ENCODE assay signal across 7 mouse cellular contexts in genomic region chr11:115536038-115536681, GRCm38 (mm10). TPM values are rescaled to one million over a fixed set of nuclear protein-coding genes. Genes with fewer than 3 reads are reported as not detected.
DNase-seq lines count a peak whose midpoint lies in the region; ATAC-seq lines count a peak whose summit lies in the region.

Gene Sumo2, minus strand, starts transcription at chr11:115536276.

- DNase-seq in adrenal gland, adult 2 months: peak; percentile 99
- DNase-seq in embryo, embryonic 11.5 days (ENCODE audit: low read depth, low spot score): peak; percentile 97
- peak; percentile 97 to 99 for DNase-seq in gastrocnemius, postnatal 36 days
- DNase-seq in left cerebral cortex, postnatal 25 days (ENCODE audit: low spot score in 2 of 2): peak; percentile 97 to 98
- peak; percentile 98 for DNase-seq in midbrain, embryonic 10.5 days (ENCODE audit: low spot score)
- DNase-seq in right cerebral cortex, postnatal 4 days: peak; percentile 99

- intact Hi-C loops in gastrocnemius, postnatal 36 days (cut with DNase I): no loop called here
- intact Hi-C loops in left cerebral cortex, postnatal 25 days (cut with DNase I): loop anchor here (5.0 kb wide), 1 partner anchor 44 kb away; the partner anchor contains the start of gene Nt5c

- H3K4me2 ChIP-seq in intestine, embryonic 15.5 days (replicated peaks): peak within 1 kb of the TSS; percentile 68

- H3K9me3 ChIP-seq in intestine, embryonic 15.5 days: no peaks in the 10 kb centered on the region
- no peaks in the 10 kb centered on the region for H3K9me3 ChIP-seq in midbrain, embryonic 10.5 days (replicated peaks)

- peak within 1 kb of the TSS; percentile 94 for H3K4me3 ChIP-seq in intestine, embryonic 15.5 days (replicated peaks)
- peak within 1 kb of the TSS; percentile 72 for H3K4me3 ChIP-seq in midbrain, embryonic 10.5 days

- ATAC-seq in intestine, embryonic 15.5 days: peak; percentile 96

- no peaks in the 10 kb centered on the region for H3K27me3 ChIP-seq in intestine, embryonic 15.5 days (replicated peaks)
- no peaks in the 10 kb centered on the region for H3K27me3 ChIP-seq in midbrain, embryonic 10.5 days (ENCODE audit: low read depth, poor library complexity, severe bottlenecking)

- H3K36me3 ChIP-seq in intestine, embryonic 15.5 days: peaks cover 17% of the 10 kb centered on the region
- H3K36me3 ChIP-seq in midbrain, embryonic 10.5 days: peaks cover 36% of the 10 kb centered on the region

- 2% methylated on average over 69 of the region's 70 CpGs for WGBS in intestine, embryonic 15.5 days
- WGBS in midbrain, embryonic 10.5 days: 1% methylated on average over 70 of the region's 70 CpGs

- H3K9ac ChIP-seq in intestine, embryonic 15.5 days: peak within 1 kb of the TSS; percentile 98

- H3K4me1 ChIP-seq in intestine, embryonic 15.5 days (replicated peaks): 0 out of 2 replicates have a peak, but pooled peaks cover 6% of the 10 kb centered on the region
- H3K4me1 ChIP-seq in midbrain, embryonic 10.5 days: peaks cover 25% of the 10 kb centered on the region

- peak within 1 kb of the TSS; percentile 100 for H3K27ac ChIP-seq in intestine, embryonic 15.5 days
- peak within 1 kb of the TSS; percentile 99 for H3K27ac ChIP-seq in midbrain, embryonic 10.5 days (replicated peaks)

RNA-seq across cellular contexts. Expression of gene Sumo2, which starts in this region (rescaled TPM):
- 100 to 1,000 TPM; 241 to 251 TPM for total RNA-seq in adrenal gland, adult 2 months (2021)
- 15.9 and 18.9 TPM in 2 replicates for polyA plus RNA-seq in adrenal gland, adult 2 months (2012; rRNA removed)
- total RNA-seq in gastrocnemius, postnatal 36 days (2021): 100 to 1,000 TPM; 107 to 124 TPM
- polyA plus RNA-seq in intestine, embryonic 15.5 days (2015; fragmentation: Nextera tagmentation; extraction: Ambion mirVana): 766 and 860 TPM in 2 replicates
- 100 to 1,000 TPM; 298 to 313 TPM for total RNA-seq in left cerebral cortex, postnatal 25 days (2021)
- 1,440 and 1,519 TPM in 2 replicates for polyA plus RNA-seq in midbrain, embryonic 10.5 days (2016; fragmentation: Nextera tagmentation; extraction: Ambion mirVana)

Comparison
In these comparisons a context has a peak if more than half of its experiments do, and no peak if none do; other contexts are left out.
1. Peak in every context shown above with its lines: DNase-seq, ATAC-seq, H3K4me3 ChIP-seq and H3K27ac ChIP-seq.
2. RNA of gene Sumo2 (polyA plus RNA-seq): 1,440 to 1,519 TPM in midbrain, embryonic 10.5 days and 766 to 860 TPM in intestine, embryonic 15.5 days; 15.9 to 18.9 TPM in adrenal gland, adult 2 months; every median in the first group is over 10 times any median in the second.